Mouse (Mus musculus): ENCODE data around the gene Mafk. TPM values are rescaled to one million over a fixed set of nuclear protein-coding genes. Genes with fewer than 3 reads are reported as not detected.

Mafk gene
- polyA plus RNA-seq, 1 experiment from 2014 or later: 47.7 TPM

- WGBS (ENCODE audit: insufficient replicate concordance): 2% methylated on average over 55 of the region's 55 CpGs
- peak; percentile 90 for ATAC-seq
- H3K9ac ChIP-seq: peak within 1 kb of the TSS; percentile 77
- H3K4me1 ChIP-seq: peaks cover 32% of the 10 kb centered on the region
- peak within 1 kb of the TSS; percentile 85 for H3K4me3 ChIP-seq
- no peaks in the 10 kb centered on the region for H3K9me3 ChIP-seq (replicated peaks)
- H3K36me3 ChIP-seq: peaks cover 39% of the 10 kb centered on the region
- H3K27ac ChIP-seq: peak within 1 kb of the TSS; percentile 49
- H3K4me2 ChIP-seq: peak within 1 kb of the TSS; percentile 83
- H3K27me3 ChIP-seq (replicated peaks): no peaks in the 10 kb centered on the region
Observed at GRCm38 (mm10) chr5:139775216-139775926, 15.9 kb upstream of the Mafk start, which contains the start of gene Ints1. Gene Ints1 (minus strand): TSS chr5:139775674.

- H3K27ac ChIP-seq: peak overlapping the region; percentile 36; the same call in 1 of the 2 replicates
- peaks cover 32% of the 10 kb centered on the region for H3K4me1 ChIP-seq
- H3K4me3 ChIP-seq: no peak overlapping the region
- peaks cover 23% of the 10 kb centered on the region for H3K36me3 ChIP-seq
- no peaks in the 10 kb centered on the region for H3K9me3 ChIP-seq (replicated peaks)
- no peak for ATAC-seq
- WGBS (ENCODE audit: insufficient replicate concordance): 47% methylated on average over 5 of the region's 5 CpGs
- no peaks in the 10 kb centered on the region for H3K27me3 ChIP-seq (replicated peaks)
- H3K9ac ChIP-seq: no peak overlapping the region
- no peak overlapping the region for H3K4me2 ChIP-seq
Observed at GRCm38 (mm10) chr5:139776966-139777365, 14.3 kb upstream of the Mafk start.

- Histone ChIP-seq H3K9me3 (replicated peaks) (no peaks in the 10 kb centered on the region), H3K27ac (no peak overlapping the region), H3K9ac (no peak overlapping the region), H3K27me3 (replicated peaks) (peaks cover 10% of the 10 kb centered on the region), H3K4me1 (peaks cover 10% of the 10 kb centered on the region), H3K4me2 (no peak overlapping the region), H3K36me3 (no peaks in the 10 kb centered on the region), H3K4me3 (no peak overlapping the region)
- no peak for ATAC-seq
- WGBS (ENCODE audit: insufficient replicate concordance): 77% methylated on average over 8 of the region's 8 CpGs
Observed at GRCm38 (mm10) chr5:139781406-139781805, 9.9 kb upstream of the Mafk start.

- ATAC-seq: no peak
- peaks cover 5% of the 10 kb centered on the region for H3K36me3 ChIP-seq
- no peaks in the 10 kb centered on the region for H3K27me3 ChIP-seq (replicated peaks)
- H3K27ac ChIP-seq: peak overlapping the region; percentile 77; the same call in 1 of the 2 replicates
- H3K4me2 ChIP-seq: no peak overlapping the region
- H3K9ac ChIP-seq: no peak overlapping the region
- 35% methylated on average over 4 of the region's 4 CpGs for WGBS (ENCODE audit: insufficient replicate concordance)
- no peak overlapping the region for H3K4me3 ChIP-seq
- H3K9me3 ChIP-seq (replicated peaks): no peaks in the 10 kb centered on the region
- peaks cover 47% of the 10 kb centered on the region for H3K4me1 ChIP-seq
Observed at GRCm38 (mm10) chr5:139789466-139789865, 1.8 kb upstream of the Mafk start.

GRCm38 (mm10) chr5:139792159-139792775 is 954 bp downstream of the Mafk start:
- Histone ChIP-seq H3K9ac (peak overlapping the region; percentile 99), H3K4me2 (peak overlapping the region; percentile 80), H3K4me3 (peak overlapping the region; percentile 97), H3K4me1 (peaks cover 75% of the 10 kb centered on the region), H3K27ac (peak overlapping the region; percentile 97), H3K9me3 (replicated peaks) (no peaks in the 10 kb centered on the region), H3K27me3 (replicated peaks) (no peaks in the 10 kb centered on the region), H3K36me3 (peaks cover 33% of the 10 kb centered on the region)
- WGBS (ENCODE audit: insufficient replicate concordance): 7% methylated on average over 11 of the region's 11 CpGs
- ATAC-seq: peak; percentile 1; the same call in 1 of the 2 replicates

- peak overlapping the region; percentile 97 for H3K4me3 ChIP-seq
- no peaks in the 10 kb centered on the region for H3K27me3 ChIP-seq (replicated peaks)
- H3K36me3 ChIP-seq: peaks cover 39% of the 10 kb centered on the region
- WGBS (ENCODE audit: insufficient replicate concordance): 10% methylated on average over 3 of the region's 3 CpGs
- H3K27ac ChIP-seq: peak overlapping the region; percentile 97
- ATAC-seq: no peak
- H3K9ac ChIP-seq: peak overlapping the region; percentile 99
- peaks cover 82% of the 10 kb centered on the region for H3K4me1 ChIP-seq
- H3K4me2 ChIP-seq: peak overlapping the region; percentile 80
- H3K9me3 ChIP-seq (replicated peaks): no peaks in the 10 kb centered on the region
Observed at GRCm38 (mm10) chr5:139792966-139793337, 1.6 kb downstream of the Mafk start.

GRCm38 (mm10) chr5:139793338-139794089 is 2.2 kb downstream of the Mafk start:
- 8% methylated on average over 11 of the region's 11 CpGs for WGBS (ENCODE audit: insufficient replicate concordance)
- Histone ChIP-seq H3K9ac (peak overlapping the region; percentile 99), H3K4me1 (peaks cover 87% of the 10 kb centered on the region), H3K27me3 (replicated peaks) (no peaks in the 10 kb centered on the region), H3K9me3 (replicated peaks) (no peaks in the 10 kb centered on the region), H3K36me3 (peaks cover 44% of the 10 kb centered on the region), H3K4me2 (peak overlapping the region; percentile 80), H3K4me3 (peak overlapping the region; percentile 97), H3K27ac (peak overlapping the region; percentile 97)
- ATAC-seq: peak; percentile 36; the same call in 1 of the 2 replicates

- Histone ChIP-seq H3K9ac (peak overlapping the region; percentile 99), H3K27ac (peak overlapping the region; percentile 97), H3K4me3 (peak overlapping the region; percentile 97), H3K4me2 (peak overlapping the region; percentile 80), H3K27me3 (replicated peaks) (no peaks in the 10 kb centered on the region), H3K4me1 (peaks cover 91% of the 10 kb centered on the region), H3K9me3 (replicated peaks) (no peaks in the 10 kb centered on the region), H3K36me3 (peaks cover 51% of the 10 kb centered on the region)
- 71% methylated on average over 5 of the region's 5 CpGs for WGBS (ENCODE audit: insufficient replicate concordance)
- ATAC-seq: no peak
Observed at GRCm38 (mm10) chr5:139794137-139794536, 2.8 kb downstream of the Mafk start.

- H3K4me2 ChIP-seq: peak overlapping the region; percentile 80
- H3K4me3 ChIP-seq: peak overlapping the region; percentile 97
- H3K27ac ChIP-seq: peak overlapping the region; percentile 97
- H3K4me1 ChIP-seq: peaks cover 87% of the 10 kb centered on the region
- 37% methylated on average over 10 of the region's 10 CpGs for WGBS (ENCODE audit: insufficient replicate concordance)
- H3K27me3 ChIP-seq (replicated peaks): no peaks in the 10 kb centered on the region
- ATAC-seq: peak; percentile 61
- H3K36me3 ChIP-seq: peaks cover 59% of the 10 kb centered on the region
- no peaks in the 10 kb centered on the region for H3K9me3 ChIP-seq (replicated peaks)
- peak overlapping the region; percentile 99 for H3K9ac ChIP-seq
Observed at GRCm38 (mm10) chr5:139794938-139795337, 3.6 kb downstream of the Mafk start.

GRCm38 (mm10) chr5:139796001-139796620 is 4.8 kb downstream of the Mafk start:
- Histone ChIP-seq H3K27ac (peak overlapping the region; percentile 97), H3K4me3 (no peak overlapping the region), H3K9me3 (replicated peaks) (no peaks in the 10 kb centered on the region), H3K4me2 (peak overlapping the region; percentile 80), H3K27me3 (replicated peaks) (no peaks in the 10 kb centered on the region), H3K4me1 (peaks cover 80% of the 10 kb centered on the region), H3K36me3 (peaks cover 70% of the 10 kb centered on the region), H3K9ac (peak overlapping the region; percentile 99)
- 78% methylated on average over 9 of the region's 9 CpGs for WGBS (ENCODE audit: insufficient replicate concordance)
- no peak for ATAC-seq

- peaks cover 78% of the 10 kb centered on the region for H3K36me3 ChIP-seq
- peak overlapping the region; percentile 80 for H3K4me2 ChIP-seq
- peaks cover 85% of the 10 kb centered on the region for H3K4me1 ChIP-seq
- 47% methylated on average over 13 of the region's 13 CpGs for WGBS (ENCODE audit: insufficient replicate concordance)
- H3K27me3 ChIP-seq (replicated peaks): no peaks in the 10 kb centered on the region
- peak overlapping the region; percentile 97 for H3K27ac ChIP-seq
- H3K9me3 ChIP-seq (replicated peaks): no peaks in the 10 kb centered on the region
- H3K4me3 ChIP-seq: no peak overlapping the region
- peak overlapping the region; percentile 42; the same call in 1 of the 2 replicates for H3K9ac ChIP-seq
- no peak for ATAC-seq
Observed at GRCm38 (mm10) chr5:139796900-139797299, 5.6 kb downstream of the Mafk start.

All from liver, embryonic 12.5 days (tissue).